Mouse (Mus musculus) stomach, embryonic 15.5 days (tissue): ENCODE measurements around the gene Nrxn3. TPM values are rescaled to one million over a fixed set of nuclear protein-coding genes. Genes with fewer than 3 reads are reported as not detected.

Experiments used
- ATAC-seq: fragments of 200-750 bp; cut with Nextera tagmentation; 2 replicates; pipeline ENCODE4 v1.8.0; 2017; ENCODE audit warnings: low read depth, moderate number of reproducible peaks, moderate TSS enrichment; ENCODE audit not compliant: insufficient read depth, low FRiP score
- H3K27ac ChIP-seq: fragments of 300-500 bp; sonication (generic); 2 replicates; pipeline ENCODE4 v1.5.1; 2015; ENCODE audit warnings: mild to moderate bottlenecking, inconsistent platforms
- H3K27me3 ChIP-seq: fragments of 300-500 bp; sonication (generic); replicated peaks from 2 replicates; pipeline ENCODE4 v1.6.1; 2015; ENCODE audit warnings: inconsistent platforms
- H3K36me3 ChIP-seq: fragments of 300-500 bp; sonication (generic); 2 replicates; pipeline ENCODE4 v1.6.1; 2015; ENCODE audit warnings: inconsistent platforms
- H3K4me1 ChIP-seq: fragments of 300-500 bp; sonication (generic); 2 replicates; pipeline ENCODE4 v1.6.1; 2015; ENCODE audit warnings: inconsistent platforms
- H3K4me2 ChIP-seq: fragments of 300-500 bp; sonication (generic); 2 replicates; pipeline ENCODE4 v1.6.1; 2015; ENCODE audit warnings: mild to moderate bottlenecking, inconsistent platforms
- H3K4me3 ChIP-seq: fragments of 300-500 bp; sonication (generic); replicated peaks from 2 replicates; pipeline ENCODE4 v1.5.1; 2015; ENCODE audit warnings: inconsistent platforms
- H3K9ac ChIP-seq: fragments of 300-500 bp; sonication (generic); 2 replicates; pipeline ENCODE4 v1.6.1; 2015; ENCODE audit warnings: inconsistent platforms
- H3K9me3 ChIP-seq: fragments of 300-500 bp; sonication (generic); 2 replicates; pipeline ENCODE4 v1.6.1; 2016; ENCODE audit warnings: inconsistent platforms
- WGBS: fragments of 180-500 bp; shearing (Covaris S2); methylation state at CpG from one replicate; pipeline ENCODE4 v1.1.7; 2015; 5-methylcytosine and 5-hydroxymethylcytosine counted together
- polyA plus RNA-seq: library from polyadenylated mRNA; unstranded; fragments of >200 nt; fragmentation: Nextera tagmentation; extraction: Ambion mirVana; gene quantifications from 2 replicates; pipeline ENCODE4 v1.2.1, GENCODE M21; 2015

Gene Nrxn3
- polyA plus RNA-seq, 1 experiment from 2014 or later = 2.4 TPM

- no peak overlapping the region for H3K9ac ChIP-seq
- no peak overlapping the region for H3K27ac ChIP-seq
- no peaks in the 10 kb centered on the region for H3K4me1 ChIP-seq
- no peaks in the 10 kb centered on the region for H3K36me3 ChIP-seq
- no peak overlapping the region for H3K4me2 ChIP-seq
- ATAC-seq = no peak
- no peaks in the 10 kb centered on the region for H3K9me3 ChIP-seq
- H3K27me3 ChIP-seq = no peaks in the 10 kb centered on the region
- WGBS = 87% methylated on average over 24 of the region's 24 CpGs
- no peak overlapping the region for H3K4me3 ChIP-seq
Measured at GRCm38 (mm10) chr12:89260076-89260475, 537.4 kb downstream of the Nrxn3 start.

- H3K4me1 ChIP-seq = no peaks in the 10 kb centered on the region
- H3K4me2 ChIP-seq = no peak overlapping the region
- no peaks in the 10 kb centered on the region for H3K27me3 ChIP-seq
- no peak overlapping the region for H3K9ac ChIP-seq
- H3K36me3 ChIP-seq = no peaks in the 10 kb centered on the region
- no peaks in the 10 kb centered on the region for H3K9me3 ChIP-seq
- no peak overlapping the region for H3K4me3 ChIP-seq
- H3K27ac ChIP-seq = no peak overlapping the region
- 87% methylated on average over 1 of the region's 1 CpGs for WGBS
- no peak for ATAC-seq
Measured at GRCm38 (mm10) chr12:89262261-89262660, 539.6 kb downstream of the Nrxn3 start.

GRCm38 (mm10) chr12:89282362-89283343 is 560.0 kb downstream of the Nrxn3 start:
- no peaks in the 10 kb centered on the region for H3K36me3 ChIP-seq
- H3K9ac ChIP-seq = no peak overlapping the region
- H3K4me3 ChIP-seq = no peak overlapping the region
- no peak overlapping the region for H3K27ac ChIP-seq
- H3K4me1 ChIP-seq = no peaks in the 10 kb centered on the region
- no peak overlapping the region for H3K4me2 ChIP-seq
- H3K9me3 ChIP-seq = no peaks in the 10 kb centered on the region
- H3K27me3 ChIP-seq = no peaks in the 10 kb centered on the region
- no peak for ATAC-seq
- 73% methylated on average over 6 of the region's 6 CpGs for WGBS

- 83% methylated on average over 3 of the region's 3 CpGs for WGBS
- ATAC-seq = no peak
- H3K9ac ChIP-seq = no peak overlapping the region
Measured at GRCm38 (mm10) chr12:89284412-89284811, 561.7 kb downstream of the Nrxn3 start.

GRCm38 (mm10) chr12:89287037-89287436 is 564.4 kb downstream of the Nrxn3 start:
- no peaks in the 10 kb centered on the region for H3K4me1 ChIP-seq
- H3K4me3 ChIP-seq = no peak overlapping the region
- 61% methylated on average over 4 of the region's 4 CpGs for WGBS
- H3K27ac ChIP-seq = no peak overlapping the region
- H3K4me2 ChIP-seq = no peak overlapping the region
- no peaks in the 10 kb centered on the region for H3K9me3 ChIP-seq
- no peak for ATAC-seq
- H3K36me3 ChIP-seq = no peaks in the 10 kb centered on the region
- no peaks in the 10 kb centered on the region for H3K27me3 ChIP-seq
- H3K9ac ChIP-seq = no peak overlapping the region

More at GRCm38 (mm10) chr12:89284412-89284811, 561.7 kb downstream of the Nrxn3 start:
- Histone ChIP-seq H3K4me2 (no peak overlapping the region), H3K27me3 (no peaks in the 10 kb centered on the region), H3K27ac (no peak overlapping the region), H3K36me3 (no peaks in the 10 kb centered on the region), H3K4me1 (no peaks in the 10 kb centered on the region), H3K4me3 (no peak overlapping the region), H3K9me3 (no peaks in the 10 kb centered on the region)

- WGBS = 65% methylated on average over 4 of the region's 4 CpGs
- Histone ChIP-seq H3K27me3 (no peaks in the 10 kb centered on the region), H3K9ac (no peak overlapping the region), H3K4me3 (no peak overlapping the region), H3K4me1 (no peaks in the 10 kb centered on the region), H3K36me3 (no peaks in the 10 kb centered on the region), H3K27ac (no peak overlapping the region), H3K4me2 (no peak overlapping the region), H3K9me3 (no peaks in the 10 kb centered on the region)
- no peak for ATAC-seq
Measured at GRCm38 (mm10) chr12:89289589-89290274, 567.1 kb downstream of the Nrxn3 start.

GRCm38 (mm10) chr12:89290736-89291574 is 568.3 kb downstream of the Nrxn3 start:
- ATAC-seq = peak; percentile 43; the same call in 1 of the 2 replicates
- H3K9ac ChIP-seq = no peak overlapping the region
- 23% methylated on average over 4 of the region's 4 CpGs for WGBS
- no peaks in the 10 kb centered on the region for H3K4me1 ChIP-seq
- H3K9me3 ChIP-seq = no peaks in the 10 kb centered on the region
- no peak overlapping the region for H3K4me3 ChIP-seq
- no peaks in the 10 kb centered on the region for H3K27me3 ChIP-seq
- no peaks in the 10 kb centered on the region for H3K36me3 ChIP-seq
- no peak overlapping the region for H3K4me2 ChIP-seq
- H3K27ac ChIP-seq = no peak overlapping the region; the same call in 1 of the 2 replicates

GRCm38 (mm10) chr12:89302011-89302410 is 579.3 kb downstream of the Nrxn3 start:
- H3K27me3 ChIP-seq = no peaks in the 10 kb centered on the region
- H3K4me2 ChIP-seq = no peak overlapping the region
- H3K4me1 ChIP-seq = no peaks in the 10 kb centered on the region
- H3K36me3 ChIP-seq = no peaks in the 10 kb centered on the region
- ATAC-seq = no peak
- no peak overlapping the region for H3K9ac ChIP-seq
- no peak overlapping the region for H3K4me3 ChIP-seq
- H3K27ac ChIP-seq = no peak overlapping the region
- no peaks in the 10 kb centered on the region for H3K9me3 ChIP-seq
- 44% methylated on average over 4 of the region's 4 CpGs for WGBS

- Histone ChIP-seq H3K9ac (no peak overlapping the region), H3K4me2 (no peak overlapping the region), H3K4me1 (no peaks in the 10 kb centered on the region), H3K9me3 (no peaks in the 10 kb centered on the region), H3K4me3 (no peak overlapping the region), H3K27ac (no peak overlapping the region), H3K27me3 (no peaks in the 10 kb centered on the region), H3K36me3 (no peaks in the 10 kb centered on the region)
- WGBS = 89% methylated on average over 1 of the region's 1 CpGs
- ATAC-seq = no peak
Measured at GRCm38 (mm10) chr12:89310200-89310599, 587.5 kb downstream of the Nrxn3 start.

GRCm38 (mm10) chr12:89312586-89312985 is 589.9 kb downstream of the Nrxn3 start:
- no peak overlapping the region for H3K4me3 ChIP-seq
- H3K27me3 ChIP-seq = no peaks in the 10 kb centered on the region
- no peak overlapping the region for H3K4me2 ChIP-seq
- no peaks in the 10 kb centered on the region for H3K9me3 ChIP-seq
- H3K27ac ChIP-seq = no peak overlapping the region
- 23% methylated on average over 1 of the region's 1 CpGs for WGBS
- no peaks in the 10 kb centered on the region for H3K4me1 ChIP-seq
- ATAC-seq = no peak
- no peaks in the 10 kb centered on the region for H3K36me3 ChIP-seq
- no peak overlapping the region for H3K9ac ChIP-seq

GRCm38 (mm10) chr12:89325864-89326560 is 603.3 kb downstream of the Nrxn3 start:
- Histone ChIP-seq H3K9me3 (no peaks in the 10 kb centered on the region), H3K4me1 (no peaks in the 10 kb centered on the region), H3K36me3 (no peaks in the 10 kb centered on the region), H3K27me3 (no peaks in the 10 kb centered on the region), H3K4me3 (no peak overlapping the region), H3K4me2 (no peak overlapping the region), H3K9ac (no peak overlapping the region), H3K27ac (no peak overlapping the region)
- WGBS = 34% methylated on average over 8 of the region's 8 CpGs
- no peak for ATAC-seq
